Mouse (Mus musculus) limb, embryonic 13.5 days (tissue): ENCODE measurements around the gene Ube2m. TPM values are rescaled to one million over a fixed set of nuclear protein-coding genes. Genes with fewer than 3 reads are reported as not detected.
A peak's percentile ranks its signal among the peaks of the same experiment; 100 is the strongest.

Experiments
- ATAC-seq: fragments of 200-750 bp; cut with Nextera tagmentation; 2 replicates; pipeline ENCODE4 v1.8.0; 2017; ENCODE audit warnings: low read depth, moderate number of reproducible peaks, moderate TSS enrichment; ENCODE audit not compliant: low FRiP score
- H3K27ac ChIP-seq: fragments of 300-500 bp; sonication (generic); 2 replicates; pipeline ENCODE4 v1.5.1; 2015; ENCODE audit warnings: inconsistent platforms, mild to moderate bottlenecking, moderate library complexity
- H3K27me3 ChIP-seq: fragments of 300-500 bp; sonication (generic); 2 replicates; pipeline ENCODE4 v1.6.1; 2015; ENCODE audit warnings: mild to moderate bottlenecking, inconsistent platforms
- H3K36me3 ChIP-seq: fragments of 300-500 bp; sonication (generic); 2 replicates; pipeline ENCODE4 v1.6.1; 2015; ENCODE audit warnings: inconsistent platforms, mild to moderate bottlenecking, moderate library complexity
- H3K4me1 ChIP-seq: fragments of 300-500 bp; sonication (generic); 2 replicates; pipeline ENCODE4 v1.6.1; 2015; ENCODE audit warnings: inconsistent platforms
- H3K4me2 ChIP-seq: fragments of 300-500 bp; sonication (generic); replicated peaks from 2 replicates; pipeline ENCODE4 v1.6.1; 2015; ENCODE audit warnings: inconsistent platforms, mild to moderate bottlenecking, moderate library complexity
- H3K4me3 ChIP-seq: fragments of 300-500 bp; sonication (generic); 2 replicates; pipeline ENCODE4 v1.5.1; 2015; ENCODE audit warnings: moderate library complexity, mild to moderate bottlenecking, inconsistent platforms
- H3K9ac ChIP-seq: fragments of 300-500 bp; sonication (generic); 2 replicates; pipeline ENCODE4 v1.6.1; 2015; ENCODE audit warnings: mild to moderate bottlenecking, inconsistent platforms
- H3K9me3 ChIP-seq: fragments of 300-500 bp; sonication (generic); 2 replicates; pipeline ENCODE4 v1.6.1; 2016; ENCODE audit warnings: inconsistent platforms
- WGBS: fragments of 180-500 bp; shearing (Covaris S2); methylation state at CpG from one replicate; pipeline ENCODE4 v1.1.7; 2015; 5-methylcytosine and 5-hydroxymethylcytosine counted together
- polyA plus RNA-seq: library from polyadenylated mRNA; unstranded; fragments of >200 nt; fragmentation: Nextera tagmentation; extraction: Ambion mirVana; gene quantifications from 2 replicates; pipeline ENCODE4 v1.2.1, GENCODE M21; 2015

Ube2m gene
- polyA plus RNA-seq, 1 experiment from 2014 or later: 100 TPM

- Histone ChIP-seq H3K36me3 (peaks cover 26% of the 10 kb centered on the region), H3K27ac (peak within 1 kb of the TSS; percentile 97), H3K27me3 (peaks cover 10% of the 10 kb centered on the region), H3K4me1 (peaks cover 35% of the 10 kb centered on the region), H3K4me2 (peak within 1 kb of the TSS; percentile 84), H3K9ac (peak within 1 kb of the TSS; percentile 91), H3K4me3 (peak within 1 kb of the TSS; percentile 67), H3K9me3 (no peaks in the 10 kb centered on the region)
- no peak for ATAC-seq
- 16% methylated on average over 26 of the region's 26 CpGs for WGBS
Observed at GRCm38 (mm10) chr7:13010005-13010908, 27.8 kb downstream of the Ube2m start, which contains the start of gene Zbtb45. Zbtb45 (minus strand) TSS chr7:13010034.

GRCm38 (mm10) chr7:13009143-13010004, 28.7 kb downstream of the Ube2m start:
- Histone ChIP-seq H3K36me3 (peaks cover 33% of the 10 kb centered on the region), H3K27ac (peak overlapping the region; percentile 97), H3K9me3 (no peaks in the 10 kb centered on the region), H3K4me2 (peak overlapping the region; percentile 84), H3K4me3 (peak overlapping the region; percentile 67), H3K27me3 (peaks cover 10% of the 10 kb centered on the region), H3K4me1 (peaks cover 35% of the 10 kb centered on the region), H3K9ac (peak overlapping the region; percentile 91)
- ATAC-seq: peak; percentile 90
- WGBS: under 1% methylated on average over 42 of the region's 42 CpGs

GRCm38 (mm10) chr7:13007341-13008092, 30.6 kb downstream of the Ube2m start:
- Histone ChIP-seq H3K36me3 (peaks cover 41% of the 10 kb centered on the region), H3K9ac (peak overlapping the region; percentile 91), H3K27me3 (peaks cover 10% of the 10 kb centered on the region), H3K27ac (no peak overlapping the region), H3K4me3 (peak overlapping the region; percentile 21), H3K4me2 (peak overlapping the region; percentile 45), H3K9me3 (no peaks in the 10 kb centered on the region), H3K4me1 (peaks cover 35% of the 10 kb centered on the region)
- no peak for ATAC-seq
- WGBS: 39% methylated on average over 57 of the region's 57 CpGs

- Histone ChIP-seq H3K4me1 (peaks cover 35% of the 10 kb centered on the region), H3K27me3 (peaks cover 10% of the 10 kb centered on the region), H3K9me3 (no peaks in the 10 kb centered on the region), H3K27ac (no peak overlapping the region), H3K4me3 (peak overlapping the region; percentile 21; the same call in 1 of the 2 replicates), H3K9ac (0 out of 2 replicates have a peak overlapping the region, but pooled peaks have one; percentile 91), H3K4me2 (peak overlapping the region; percentile 45; the same call in 1 of the 2 replicates), H3K36me3 (peaks cover 41% of the 10 kb centered on the region)
- 78% methylated on average over 10 of the region's 10 CpGs for WGBS
- ATAC-seq: no peak
Observed at GRCm38 (mm10) chr7:13006531-13006930, 31.5 kb downstream of the Ube2m start.

- Histone ChIP-seq H3K4me1 (peaks cover 35% of the 10 kb centered on the region), H3K27ac (no peak overlapping the region), H3K9me3 (no peaks in the 10 kb centered on the region), H3K4me3 (no peak overlapping the region), H3K27me3 (peaks cover 10% of the 10 kb centered on the region), H3K9ac (0 out of 2 replicates have a peak overlapping the region, but pooled peaks have one; percentile 32), H3K4me2 (no peak overlapping the region), H3K36me3 (peaks cover 41% of the 10 kb centered on the region)
- WGBS: 85% methylated on average over 17 of the region's 17 CpGs
- no peak for ATAC-seq
Observed at GRCm38 (mm10) chr7:13006011-13006410, 32.1 kb downstream of the Ube2m start.

- no peak overlapping the region for H3K4me3 ChIP-seq
- no peak for ATAC-seq
- H3K9me3 ChIP-seq: no peaks in the 10 kb centered on the region
- no peak overlapping the region for H3K27ac ChIP-seq
- H3K27me3 ChIP-seq: peaks cover 10% of the 10 kb centered on the region
- peaks cover 41% of the 10 kb centered on the region for H3K36me3 ChIP-seq
- H3K9ac ChIP-seq: no peak overlapping the region
- H3K4me2 ChIP-seq: no peak overlapping the region
- peaks cover 22% of the 10 kb centered on the region for H3K4me1 ChIP-seq
- 75% methylated on average over 5 of the region's 5 CpGs for WGBS
Observed at GRCm38 (mm10) chr7:13003380-13003779, 34.7 kb downstream of the Ube2m start.

GRCm38 (mm10) chr7:13001584-13001983, 36.5 kb downstream of the Ube2m start:
- Histone ChIP-seq H3K27me3 (no peaks in the 10 kb centered on the region), H3K4me1 (peaks cover 5% of the 10 kb centered on the region; the same call in 1 of the 2 replicates), H3K9me3 (no peaks in the 10 kb centered on the region), H3K36me3 (peaks cover 27% of the 10 kb centered on the region), H3K27ac (no peak overlapping the region), H3K4me3 (no peak overlapping the region), H3K9ac (no peak overlapping the region), H3K4me2 (no peak overlapping the region)
- 65% methylated on average over 1 of the region's 1 CpGs for WGBS
- ATAC-seq: no peak

GRCm38 (mm10) chr7:12998851-12999250, 39.2 kb downstream of the Ube2m start, which contains the start of gene Trim28:
Trim28 (plus strand) TSS chr7:12999114.
- H3K9ac ChIP-seq: no peak within 1 kb of the TSS
- H3K4me1 ChIP-seq: no peaks in the 10 kb centered on the region
- 0 out of 2 replicates have a peak, but pooled peaks cover 2% of the 10 kb centered on the region for H3K36me3 ChIP-seq
- H3K27me3 ChIP-seq: no peaks in the 10 kb centered on the region
- H3K9me3 ChIP-seq: no peaks in the 10 kb centered on the region
- no peak within 1 kb of the TSS for H3K4me2 ChIP-seq
- H3K27ac ChIP-seq: no peak within 1 kb of the TSS
- H3K4me3 ChIP-seq: no peak within 1 kb of the TSS
- WGBS: 78% methylated on average over 3 of the region's 3 CpGs
- no peak for ATAC-seq

- no peaks in the 10 kb centered on the region for H3K27me3 ChIP-seq
- H3K9ac ChIP-seq: no peak within 1 kb of the TSS
- H3K4me3 ChIP-seq: no peak within 1 kb of the TSS
- no peaks in the 10 kb centered on the region for H3K9me3 ChIP-seq
- no peak within 1 kb of the TSS for H3K27ac ChIP-seq
- 73% methylated on average over 5 of the region's 5 CpGs for WGBS
- H3K4me2 ChIP-seq: no peak within 1 kb of the TSS
- no peaks in the 10 kb centered on the region for H3K36me3 ChIP-seq
- H3K4me1 ChIP-seq: no peaks in the 10 kb centered on the region
- no peak for ATAC-seq
Observed at GRCm38 (mm10) chr7:12998053-12998452, 40.0 kb downstream of the Ube2m start, which contains the start of gene Slc27a5. Slc27a5 (minus strand) TSS chr7:12998192.

- 69% methylated on average over 5 of the region's 5 CpGs for WGBS
- no peak overlapping the region for H3K27ac ChIP-seq
Observed at GRCm38 (mm10) chr7:12997230-12997629, 40.8 kb downstream of the Ube2m start.

GRCm38 (mm10) chr7:12995862-12996261, 42.2 kb downstream of the Ube2m start:
- Histone ChIP-seq H3K9ac (no peak overlapping the region), H3K4me2 (no peak overlapping the region), H3K4me3 (no peak overlapping the region), H3K9me3 (no peaks in the 10 kb centered on the region), H3K27me3 (no peaks in the 10 kb centered on the region), H3K36me3 (no peaks in the 10 kb centered on the region), H3K4me1 (no peaks in the 10 kb centered on the region), H3K27ac (no peak overlapping the region)
- no peak for ATAC-seq

More at GRCm38 (mm10) chr7:12997230-12997629, 40.8 kb downstream of the Ube2m start:
- no peak for ATAC-seq
- Histone ChIP-seq H3K9me3 (no peaks in the 10 kb centered on the region), H3K9ac (no peak overlapping the region), H3K4me1 (no peaks in the 10 kb centered on the region), H3K36me3 (no peaks in the 10 kb centered on the region), H3K4me2 (no peak overlapping the region), H3K4me3 (no peak overlapping the region), H3K27me3 (no peaks in the 10 kb centered on the region)
